Mouse (Mus musculus): Measurements from ENCODE around the gene Gm49403. TPM values are rescaled to one million over a fixed set of nuclear protein-coding genes. Genes with fewer than 3 reads are reported as not detected.

Gene Gm49403
- not detected in 4 replicates for total RNA-seq (2023; ENCODE audit: inconsistent age)

GRCm38 (mm10) chr19:8883616-8884015, at the start of gene Gm49403, which contains the start of gene Lbhd1:
Gene Gm49403 (plus strand): TSS chr19:8883930.
Gene Lbhd1 (plus strand): TSS chr19:8883732.

GRCm38 (mm10) chr19:8837251-8837791, 46.4 kb upstream of the Gm49403 start, which contains the start of gene Bscl2:
Gene Bscl2 (plus strand): TSS chr19:8837467.

GRCm38 (mm10) chr19:8839103-8839907, 44.4 kb upstream of the Gm49403 start, which contains the start of gene Gng3:
Gene Gng3 (minus strand): TSS chr19:8839194.

GRCm38 (mm10) chr19:8850402-8850901, 33.3 kb upstream of the Gm49403 start, which contains the start of gene Lrrn4cl:
Gene Lrrn4cl (plus strand): TSS chr19:8850768.

GRCm38 (mm10) chr19:8871267-8872186, 12.2 kb upstream of the Gm49403 start, which contains the start of gene Ubxn1:
Gene Ubxn1 (plus strand): TSS chr19:8871496.

GRCm38 (mm10) chr19:8880311-8881033, 3.3 kb upstream of the Gm49403 start, which contains the start of gene Uqcc3:
Gene Uqcc3 (minus strand): TSS chr19:8880923.

GRCm38 (mm10) chr19:8888511-8889385, 5.0 kb downstream of the Gm49403 start, which contains the start of the genes 1810009A15Rik and Gm49416:
Gene 1810009A15Rik (plus strand): TSS chr19:8888853.
Gene Gm49416 (plus strand): TSS chr19:8888926.

GRCm38 (mm10) chr19:8892829-8893766, 9.4 kb downstream of the Gm49403 start, which contains the start of gene Ints5:
Gene Ints5 (plus strand): TSS chr19:8893005.

GRCm38 (mm10) chr19:8897865-8898495, 14.2 kb downstream of the Gm49403 start, which contains the start of gene Ganab:
Gene Ganab (plus strand): TSS chr19:8898071.

GRCm38 (mm10) chr19:8920073-8920736, 36.5 kb downstream of the Gm49403 start, which contains the start of gene B3gat3:
Gene B3gat3 (plus strand): TSS chr19:8920374.

GRCm38 (mm10) chr19:8929224-8930088, 45.7 kb downstream of the Gm49403 start, which contains the start of the genes Rom1 and Eml3:
Gene Rom1 (minus strand): TSS chr19:8929356.
Gene Eml3 (plus strand): TSS chr19:8929552.

Other genes with a start within 250 kb of the Gm49403 start
- gene Chrm1, start 220.1 kb upstream of the Gm49403 start, total RNA-seq (2023; ENCODE audit: inconsistent age), result not detected in 4 replicates
- gene Slc3a2, start 160.6 kb upstream of the Gm49403 start, total RNA-seq (2023; ENCODE audit: inconsistent age), result 215 to 230 TPM (median 221 TPM) in 4 replicates
- gene Wdr74, start 148.1 kb upstream of the Gm49403 start, total RNA-seq (2023; ENCODE audit: inconsistent age), result 66.4 to 86.6 TPM (median 70.6 TPM) in 4 replicates
- 4.2 to 4.8 TPM (median 4.5 TPM) in 4 replicates for gene 1700092M07Rik, start 143.2 kb upstream of the Gm49403 start, total RNA-seq (2023; ENCODE audit: inconsistent age)
- 209 to 258 TPM (median 241 TPM) in 4 replicates for gene Stx5a, start 142.5 kb upstream of the Gm49403 start, total RNA-seq (2023; ENCODE audit: inconsistent age)
- gene Nxf1, start 126.9 kb upstream of the Gm49403 start, total RNA-seq (2023; ENCODE audit: inconsistent age), result 374 to 413 TPM (median 398 TPM) in 4 replicates
- gene Tmem223, start 112.9 kb upstream of the Gm49403 start, total RNA-seq (2023; ENCODE audit: inconsistent age), result 28.8 to 38.3 TPM (median 33.5 TPM) in 4 replicates
- 70.3 to 85.2 TPM (median 76.3 TPM) in 4 replicates for gene Tmem179b, start 109.5 kb upstream of the Gm49403 start, total RNA-seq (2023; ENCODE audit: inconsistent age)
- 18.7 to 25.0 TPM (median 24.5 TPM) in 4 replicates for gene Taf6l, start 97.5 kb upstream of the Gm49403 start, total RNA-seq (2023; ENCODE audit: inconsistent age)
- 59.9 to 73.9 TPM (median 64.1 TPM) in 4 replicates for gene Polr2g, start 85.4 kb upstream of the Gm49403 start, total RNA-seq (2023; ENCODE audit: inconsistent age)
- 1.1 to 2.0 TPM (median 1.6 TPM) in 4 replicates for gene Zbtb3, start 81.4 kb upstream of the Gm49403 start, total RNA-seq (2023; ENCODE audit: inconsistent age)
- 29.7 to 34.2 TPM (median 31.8 TPM) in 4 replicates for gene Ttc9c, start 64.6 kb upstream of the Gm49403 start, total RNA-seq (2023; ENCODE audit: inconsistent age)
- gene Hnrnpul2, start 63.9 kb upstream of the Gm49403 start, total RNA-seq (2023; ENCODE audit: inconsistent age), result 114 to 120 TPM (median 118 TPM) in 4 replicates
- 9.1 to 16.6 TPM (median 9.7 TPM) in 4 replicates for gene AC129217.1, start 54.2 kb upstream of the Gm49403 start, total RNA-seq (2023; ENCODE audit: inconsistent age)
- gene Bscl2, start 46.5 kb upstream of the Gm49403 start, total RNA-seq (2023; ENCODE audit: inconsistent age), result 46.7 to 50.3 TPM (median 48.0 TPM) in 4 replicates
- gene Gng3, start 44.7 kb upstream of the Gm49403 start, total RNA-seq (2023; ENCODE audit: inconsistent age), result not detected in 4 replicates
- 0.54 to 0.93 TPM (median 0.74 TPM) in 4 replicates for gene Lrrn4cl, start 33.2 kb upstream of the Gm49403 start, total RNA-seq (2023; ENCODE audit: inconsistent age)
- 131 to 153 TPM (median 146 TPM) in 4 replicates for gene Ubxn1, start 12.4 kb upstream of the Gm49403 start, total RNA-seq (2023; ENCODE audit: inconsistent age)
- 20.4 to 22.0 TPM (median 20.8 TPM) in 4 replicates for gene Uqcc3, start 3.0 kb upstream of the Gm49403 start, total RNA-seq (2023; ENCODE audit: inconsistent age)
- gene Lbhd1, start 198 bp upstream of the Gm49403 start, total RNA-seq (2023; ENCODE audit: inconsistent age), result 5.8 to 25.1 TPM (median 14.5 TPM) in 4 replicates
- 37.3 to 46.2 TPM (median 41.3 TPM) in 4 replicates for gene 1810009A15Rik, start 4.9 kb downstream of the Gm49403 start, total RNA-seq (2023; ENCODE audit: inconsistent age)
- 3.4 to 6.4 TPM in 2 of 4 replicates, not detected in the others for gene Gm49416, start 5.0 kb downstream of the Gm49403 start, total RNA-seq (2023; ENCODE audit: inconsistent age)
- gene Ints5, start 9.1 kb downstream of the Gm49403 start, total RNA-seq (2023; ENCODE audit: inconsistent age), result 17.3 to 21.1 TPM (median 20.2 TPM) in 4 replicates
- gene Ganab, start 14.1 kb downstream of the Gm49403 start, total RNA-seq (2023; ENCODE audit: inconsistent age), result 154 to 162 TPM (median 156 TPM) in 4 replicates
- 64.7 to 70.7 TPM (median 65.6 TPM) in 4 replicates for gene B3gat3, start 36.4 kb downstream of the Gm49403 start, total RNA-seq (2023; ENCODE audit: inconsistent age)
- 3.7 to 4.9 TPM (median 4.3 TPM) in 4 replicates for gene Rom1, start 45.4 kb downstream of the Gm49403 start, total RNA-seq (2023; ENCODE audit: inconsistent age)
- 81.6 to 99.9 TPM (median 83.4 TPM) in 4 replicates for gene Eml3, start 45.6 kb downstream of the Gm49403 start, total RNA-seq (2023; ENCODE audit: inconsistent age)
- gene Mta2, start 57.9 kb downstream of the Gm49403 start, total RNA-seq (2023; ENCODE audit: inconsistent age), result 194 to 213 TPM (median 202 TPM) in 4 replicates
- 41.4 to 46.3 TPM (median 43.1 TPM) in 4 replicates for gene Tut1, start 69.9 kb downstream of the Gm49403 start, total RNA-seq (2023; ENCODE audit: inconsistent age)
- gene Eef1g, start 83.1 kb downstream of the Gm49403 start, total RNA-seq (2023; ENCODE audit: inconsistent age), result 498 to 534 TPM (median 511 TPM) in 4 replicates
- gene Ahnak, start 105.4 kb downstream of the Gm49403 start, total RNA-seq (2023; ENCODE audit: inconsistent age), result 110 to 155 TPM (median 141 TPM) in 4 replicates
- not detected in 4 replicates for gene Scgb1a1, start 204.0 kb downstream of the Gm49403 start, total RNA-seq (2023; ENCODE audit: inconsistent age)

Measured in B cell, adult (primary cell).